Mouse (Mus musculus) brown adipose tissue, adult 24 weeks (tissue): ENCODE measurements around the gene Wdtc1. TPM values are rescaled to one million over a fixed set of nuclear protein-coding genes. Genes with fewer than 3 reads are reported as not detected.

Experiments
- H3K27ac ChIP-seq: fragments of 200-500 bp; replicated peaks from 2 replicates; pipeline ENCODE4 v1.5.1; 2012; ENCODE audit warnings: low read depth, mild to moderate bottlenecking, low read length
- H3K4me1 ChIP-seq: fragments of 200-500 bp; 2 replicates; pipeline ENCODE4 v1.6.1; 2012; ENCODE audit warnings: low read length, mixed read lengths; ENCODE audit not compliant: control insufficient read depth, insufficient read depth, insufficient read length
- H3K4me3 ChIP-seq: fragments of 200-500 bp; 2 replicates; pipeline ENCODE4 v1.5.1; 2012; ENCODE audit warnings: low read depth, mild to moderate bottlenecking, low read length, moderate library complexity; ENCODE audit not compliant: insufficient read depth
- polyA plus RNA-seq: library from polyadenylated mRNA; stranded (reverse); fragments of >200 nt; gene quantifications from 2 replicates; pipeline ENCODE4 v1.2.4, GENCODE M21; 2012; ENCODE audit not compliant: missing spikeins, insufficient read depth, insufficient read length

The Wdtc1 gene
- polyA plus RNA-seq, 1 experiment: 25.6 TPM

GRCm38 (mm10) chr4:133352797-133353196 lies 484 bp downstream of the Wdtc1 start:
- Histone ChIP-seq H3K4me1 (no peaks in the 10 kb centered on the region), H3K27ac (no peak overlapping the region), H3K4me3 (no peak overlapping the region)

- H3K27ac ChIP-seq: no peak overlapping the region
- no peak overlapping the region for H3K4me3 ChIP-seq
- H3K4me1 ChIP-seq: no peaks in the 10 kb centered on the region
Observed at GRCm38 (mm10) chr4:133348051-133348775, 5.1 kb downstream of the Wdtc1 start.

- Histone ChIP-seq H3K4me1 (no peaks in the 10 kb centered on the region), H3K27ac (no peak overlapping the region), H3K4me3 (no peak overlapping the region)
Observed at GRCm38 (mm10) chr4:133347624-133348023, 5.7 kb downstream of the Wdtc1 start.

GRCm38 (mm10) chr4:133346577-133346976 lies 6.7 kb downstream of the Wdtc1 start:
- no peak overlapping the region for H3K4me3 ChIP-seq
- no peaks in the 10 kb centered on the region for H3K4me1 ChIP-seq
- H3K27ac ChIP-seq: no peak overlapping the region

- Histone ChIP-seq H3K27ac (no peak overlapping the region), H3K4me1 (no peaks in the 10 kb centered on the region), H3K4me3 (no peak overlapping the region)
Observed at GRCm38 (mm10) chr4:133345702-133346101, 7.6 kb downstream of the Wdtc1 start.

- H3K27ac ChIP-seq: no peak overlapping the region
- no peak overlapping the region for H3K4me3 ChIP-seq
- no peaks in the 10 kb centered on the region for H3K4me1 ChIP-seq
Observed at GRCm38 (mm10) chr4:133344112-133344511, 9.2 kb downstream of the Wdtc1 start.

- Histone ChIP-seq H3K4me1 (no peaks in the 10 kb centered on the region), H3K27ac (no peak overlapping the region), H3K4me3 (no peak overlapping the region)
Observed at GRCm38 (mm10) chr4:133340217-133340616, 13.1 kb downstream of the Wdtc1 start.

- H3K27ac ChIP-seq: no peak overlapping the region
- no peaks in the 10 kb centered on the region for H3K4me1 ChIP-seq
- peak overlapping the region; percentile 74 for H3K4me3 ChIP-seq
Observed at GRCm38 (mm10) chr4:133339148-133339749, 14.0 kb downstream of the Wdtc1 start.

- Histone ChIP-seq H3K4me3 (peak overlapping the region; percentile 74), H3K4me1 (no peaks in the 10 kb centered on the region; the same call in 1 of the 2 replicates), H3K27ac (no peak overlapping the region)
Observed at GRCm38 (mm10) chr4:133338521-133339095, 14.7 kb downstream of the Wdtc1 start.

- no peaks in the 10 kb centered on the region; the same call in 1 of the 2 replicates for H3K4me1 ChIP-seq
- H3K4me3 ChIP-seq: peak overlapping the region; percentile 74
- H3K27ac ChIP-seq: no peak overlapping the region
Observed at GRCm38 (mm10) chr4:133337833-133338520, 15.3 kb downstream of the Wdtc1 start.

GRCm38 (mm10) chr4:133333306-133333705 lies 20.0 kb downstream of the Wdtc1 start:
- H3K4me3 ChIP-seq: no peak overlapping the region
- H3K4me1 ChIP-seq: no peaks in the 10 kb centered on the region; the same call in 1 of the 2 replicates
- H3K27ac ChIP-seq: no peak overlapping the region

GRCm38 (mm10) chr4:133330296-133330695 lies 23.0 kb downstream of the Wdtc1 start:
- Histone ChIP-seq H3K27ac (no peak overlapping the region), H3K4me1 (no peaks in the 10 kb centered on the region; the same call in 1 of the 2 replicates), H3K4me3 (no peak overlapping the region)

GRCm38 (mm10) chr4:133328129-133328528 lies 25.2 kb downstream of the Wdtc1 start:
- H3K4me3 ChIP-seq: no peak overlapping the region

GRCm38 (mm10) chr4:133319667-133320066 lies 33.6 kb downstream of the Wdtc1 start:
- no peak overlapping the region for H3K27ac ChIP-seq
- no peak overlapping the region for H3K4me3 ChIP-seq
- peaks cover 2% of the 10 kb centered on the region; the same call in 1 of the 2 replicates for H3K4me1 ChIP-seq

More at GRCm38 (mm10) chr4:133328129-133328528, 25.2 kb downstream of the Wdtc1 start:
- H3K4me1 ChIP-seq: no peaks in the 10 kb centered on the region
- no peak overlapping the region for H3K27ac ChIP-seq

GRCm38 (mm10) chr4:133315991-133316390 lies 37.3 kb downstream of the Wdtc1 start:
- Histone ChIP-seq H3K4me3 (no peak overlapping the region), H3K4me1 (peaks cover 2% of the 10 kb centered on the region; the same call in 1 of the 2 replicates), H3K27ac (no peak overlapping the region)
